Mouse (Mus musculus) intestine, postnatal 0 days (tissue): ENCODE results near the gene Serhl. TPM values are rescaled to one million over a fixed set of nuclear protein-coding genes. Genes with fewer than 3 reads are reported as not detected.

Experiments
- ATAC-seq: fragments of 200-750 bp; cut with Nextera tagmentation; 2 replicates; pipeline ENCODE4 v1.8.0; 2017; ENCODE audit warnings: mild to moderate bottlenecking, moderate TSS enrichment, moderate library complexity
- H3K27ac ChIP-seq: fragments of 300-500 bp; sonication (generic); 2 replicates; pipeline ENCODE4 v1.5.1; 2014; ENCODE audit warnings: mild to moderate bottlenecking, low read depth, low read length, moderate library complexity
- H3K27me3 ChIP-seq: fragments of 300-500 bp; sonication (generic); replicated peaks from 2 replicates; pipeline ENCODE4 v1.6.1; 2014; ENCODE audit warnings: low read length, mixed read lengths; ENCODE audit not compliant: control insufficient read depth, insufficient read depth
- H3K36me3 ChIP-seq: fragments of 300-500 bp; sonication (generic); 2 replicates; pipeline ENCODE4 v1.6.1; 2014; ENCODE audit warnings: mild to moderate bottlenecking, moderate library complexity; ENCODE audit not compliant: control insufficient read depth, insufficient read depth
- H3K4me1 ChIP-seq: fragments of 300-500 bp; sonication (generic); replicated peaks from 2 replicates; pipeline ENCODE4 v1.6.1; 2014; ENCODE audit warnings: antibody characterized with exemption, low read length, mixed read lengths; ENCODE audit not compliant: control insufficient read depth, insufficient read depth
- H3K4me2 ChIP-seq: fragments of 300-500 bp; sonication (generic); replicated peaks from 2 replicates; pipeline ENCODE4 v1.6.1; 2014; ENCODE audit warnings: low read depth, mild to moderate bottlenecking, moderate library complexity
- H3K4me3 ChIP-seq: fragments of 300-500 bp; sonication (generic); 2 replicates; pipeline ENCODE4 v1.5.1; 2014; ENCODE audit warnings: low read depth, low read length
- H3K9ac ChIP-seq: fragments of 300-500 bp; sonication (generic); 2 replicates; pipeline ENCODE4 v1.6.1; 2014; ENCODE audit warnings: mild to moderate bottlenecking, low read depth, low read length
- H3K9me3 ChIP-seq: fragments of 300-500 bp; sonication (generic); 2 replicates; pipeline ENCODE4 v1.6.1; 2016; ENCODE audit warnings: mixed run types; ENCODE audit not compliant: control insufficient read depth
- CTCF ChIP-seq: sonication (generic); IDR thresholded peaks from 2 replicates; pipeline ENCODE4 v1.5.1; 2016; ENCODE audit warnings: low read depth, mild to moderate bottlenecking, control low read depth, antibody characterized with exemption, moderate library complexity
- WGBS: fragments of 180-500 bp; shearing (Covaris S2); extraction: QIAGEN DNeasy Blood & Tissue Kit; methylation state at CpG from one replicate; pipeline ENCODE4 v1.1.7; 2014; 5-methylcytosine and 5-hydroxymethylcytosine counted together
- polyA plus RNA-seq: library from polyadenylated mRNA; unstranded; fragments of >200 nt; fragmentation: Nextera tagmentation; extraction: Ambion mirVana; gene quantifications from 2 replicates; pipeline ENCODE4 v1.2.1, GENCODE M21; 2015

Gene Serhl
- polyA plus RNA-seq, 1 experiment from 2014 or later, result 58.5 TPM

DNA sequence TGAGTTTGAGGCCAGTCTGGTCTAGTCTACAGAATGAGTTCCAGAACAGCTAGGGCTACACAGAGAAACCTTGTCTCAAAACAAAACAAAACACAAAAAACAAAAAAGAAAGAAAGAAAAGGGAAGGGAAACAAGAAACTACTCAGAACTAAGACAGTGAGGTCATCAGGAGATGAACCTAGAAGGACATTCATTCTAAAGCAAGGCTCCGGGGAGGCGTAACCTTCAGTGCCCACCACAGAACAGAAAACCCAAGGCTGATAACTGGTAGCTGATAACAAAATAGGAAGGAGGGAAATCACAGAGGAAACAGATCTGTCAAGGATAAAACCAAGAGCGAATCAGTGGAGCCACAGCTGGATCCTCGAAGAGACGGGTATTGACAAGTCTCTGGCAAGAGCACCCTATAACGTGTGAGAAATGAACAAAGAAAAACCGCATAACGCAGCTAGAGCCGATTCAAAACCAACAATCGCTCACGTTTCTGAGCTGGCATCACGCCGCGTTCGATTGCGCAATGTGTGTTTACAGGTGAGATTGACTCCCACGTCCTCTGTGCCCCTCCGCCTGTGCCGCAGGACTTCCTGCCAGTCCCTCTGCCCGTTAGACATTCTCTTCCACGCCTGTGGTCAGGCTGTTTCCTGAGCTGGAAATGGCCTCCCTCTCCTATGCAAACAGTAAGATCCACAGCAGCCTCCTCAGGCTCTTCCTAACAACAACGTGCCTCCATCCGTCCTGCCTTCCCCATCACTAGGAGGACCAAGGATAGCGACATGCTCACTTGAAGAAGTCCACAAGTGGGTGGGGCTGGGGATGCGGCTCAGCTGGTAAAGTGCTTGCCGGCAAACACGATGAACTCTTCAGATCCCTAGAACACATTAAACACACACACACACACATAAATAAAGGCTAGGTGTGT is 13.4 kb upstream of the Serhl start:
- no peaks in the 10 kb centered on the region for H3K4me1 ChIP-seq
- H3K9me3 ChIP-seq, result no peaks in the 10 kb centered on the region
- no peak overlapping the region for H3K9ac ChIP-seq
- ATAC-seq, result no peak
- no peak overlapping the region for H3K4me3 ChIP-seq
- H3K4me2 ChIP-seq, result peak overlapping the region; percentile 14; the same call in 1 of the 2 replicates
- H3K27ac ChIP-seq, result no peak overlapping the region
- H3K27me3 ChIP-seq, result no peaks in the 10 kb centered on the region
- 43% methylated on average over 27 of the region's 27 CpGs for WGBS
- TF ChIP-seq CTCF, result no peak
- H3K36me3 ChIP-seq, result no peaks in the 10 kb centered on the region

DNA sequence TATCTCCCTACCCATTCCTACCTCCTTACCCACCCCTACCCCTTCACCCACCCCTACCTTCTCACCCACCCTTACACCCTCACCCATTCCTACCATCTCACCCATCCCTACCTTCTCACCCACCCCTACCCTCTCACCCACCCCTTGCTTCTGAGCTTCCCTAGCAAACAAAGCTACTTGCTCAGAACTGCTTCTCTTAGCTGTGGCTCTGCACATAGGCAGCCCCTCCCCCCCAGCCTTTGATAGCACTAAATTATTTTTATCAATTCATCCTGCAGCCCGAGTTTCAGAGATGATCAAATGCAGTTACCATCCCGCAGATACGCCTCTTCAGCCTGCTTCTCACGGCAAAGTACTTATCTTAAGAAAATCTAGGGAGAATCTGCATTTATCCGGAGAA is 5.8 kb upstream of the Serhl start:
- Histone ChIP-seq H3K27me3 (no peaks in the 10 kb centered on the region), H3K4me2 (no peak overlapping the region)
- ATAC-seq, result no peak

DNA sequence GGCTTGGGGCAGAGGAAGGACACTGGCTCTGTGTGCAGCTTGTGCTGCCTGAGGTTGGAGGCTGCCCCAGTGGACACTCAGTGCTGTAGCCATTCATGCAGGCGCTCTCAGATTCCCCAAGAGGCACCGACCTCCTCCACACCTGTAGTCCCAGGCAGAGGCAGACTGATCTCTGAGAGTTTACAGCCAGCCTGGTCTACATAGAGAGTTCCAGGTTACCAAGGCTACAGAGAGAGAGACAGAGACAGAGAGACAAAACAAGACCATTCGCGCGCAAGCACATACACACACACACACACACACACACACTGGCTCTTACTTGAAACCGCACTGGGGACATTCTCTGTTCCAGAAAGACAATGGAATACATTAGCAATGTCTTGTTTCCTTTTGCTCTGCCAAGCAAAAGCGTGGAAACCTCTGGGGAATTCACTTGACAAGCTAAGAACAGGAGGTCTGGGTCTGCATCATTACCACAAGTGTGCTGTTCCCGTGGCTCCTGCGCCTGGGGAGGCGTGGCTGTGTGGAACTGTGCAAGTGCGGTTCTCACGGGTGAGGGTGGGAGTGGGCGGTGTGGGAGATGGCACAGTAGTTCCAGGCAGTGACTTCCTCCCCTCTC is 5.2 kb upstream of the Serhl start:
- H3K9me3 ChIP-seq, result no peaks in the 10 kb centered on the region
- no peaks in the 10 kb centered on the region for H3K27me3 ChIP-seq
- H3K4me2 ChIP-seq, result no peak overlapping the region
- H3K9ac ChIP-seq, result no peak overlapping the region
- no peak for ATAC-seq
- H3K4me1 ChIP-seq, result no peaks in the 10 kb centered on the region
- no peaks in the 10 kb centered on the region for H3K36me3 ChIP-seq
- 70% methylated on average over 13 of the region's 13 CpGs for WGBS
- no peak overlapping the region for H3K4me3 ChIP-seq
- TF ChIP-seq CTCF, result no peak
- H3K27ac ChIP-seq, result no peak overlapping the region

More for the DNA sequence above, 5.8 kb upstream of the Serhl start:
- Histone ChIP-seq H3K9ac (no peak overlapping the region), H3K4me3 (no peak overlapping the region), H3K4me1 (no peaks in the 10 kb centered on the region), H3K36me3 (no peaks in the 10 kb centered on the region), H3K27ac (no peak overlapping the region), H3K9me3 (no peaks in the 10 kb centered on the region)
- WGBS, result 62% methylated on average over 5 of the region's 5 CpGs
- no peak for TF ChIP-seq CTCF

DNA sequence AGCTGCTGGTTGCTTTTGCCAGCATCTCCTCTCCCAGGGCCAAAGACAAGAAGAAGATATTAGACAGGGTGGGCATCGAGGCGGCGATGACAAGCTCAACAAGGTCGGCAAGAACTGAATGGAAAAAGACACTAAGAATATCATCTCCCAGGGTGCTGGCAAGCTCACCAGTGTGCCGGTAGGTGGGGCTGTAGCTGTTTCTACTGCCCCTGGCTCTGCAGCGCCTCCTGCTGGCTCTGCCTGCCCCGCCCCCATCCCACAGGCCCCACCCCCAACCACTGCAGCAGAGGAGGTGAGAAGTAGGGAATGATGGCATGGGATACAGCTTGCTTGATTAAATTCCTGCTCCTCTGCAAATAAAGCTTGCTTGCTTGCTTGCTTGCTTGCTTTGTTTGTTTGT is 3.4 kb upstream of the Serhl start:
- Histone ChIP-seq H3K27ac (no peak overlapping the region), H3K27me3 (no peaks in the 10 kb centered on the region), H3K9ac (no peak overlapping the region), H3K9me3 (no peaks in the 10 kb centered on the region), H3K36me3 (no peaks in the 10 kb centered on the region), H3K4me3 (no peak overlapping the region), H3K4me2 (no peak overlapping the region), H3K4me1 (no peaks in the 10 kb centered on the region)
- 34% methylated on average over 7 of the region's 7 CpGs for WGBS
- no peak for ATAC-seq
- TF ChIP-seq CTCF, result peak; percentile 86

DNA sequence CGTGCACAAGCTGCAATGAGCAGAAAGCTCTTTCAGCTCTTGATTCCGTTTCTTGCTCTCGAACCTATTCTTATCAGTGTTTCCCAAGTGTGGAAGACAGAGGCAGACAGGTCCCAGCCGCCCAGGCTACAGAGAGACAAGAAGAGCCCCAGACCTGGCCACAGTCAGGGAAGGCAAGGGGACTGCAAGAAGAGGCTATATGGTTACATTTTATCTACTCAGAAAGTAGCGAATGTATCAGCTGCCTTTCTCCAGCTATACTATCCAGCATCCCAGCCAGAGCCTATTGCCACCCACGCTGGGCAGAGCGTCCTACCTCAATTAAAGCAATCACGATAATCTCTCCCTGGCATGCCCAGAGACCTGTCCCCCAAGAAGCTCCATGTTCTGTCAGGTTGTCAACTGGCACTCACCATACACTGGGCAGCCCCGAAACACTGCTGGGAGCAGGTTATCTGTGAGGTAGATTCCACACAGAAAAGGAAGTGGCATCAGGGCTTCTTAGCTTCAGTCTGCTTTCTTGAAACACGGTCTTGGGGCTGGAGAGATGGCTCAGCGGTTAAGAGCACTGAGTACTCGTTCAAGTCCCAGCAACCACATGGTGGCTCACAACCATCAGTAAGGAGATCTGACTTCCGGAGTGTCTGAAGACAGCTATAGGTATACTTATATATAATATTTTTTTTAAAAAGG is 2.5 kb upstream of the Serhl start:
- no peak for ATAC-seq
- no peak for TF ChIP-seq CTCF
- 86% methylated on average over 13 of the region's 13 CpGs for WGBS

More for the DNA sequence above, 2.5 kb upstream of the Serhl start:
- H3K36me3 ChIP-seq, result no peaks in the 10 kb centered on the region
- no peak overlapping the region for H3K4me2 ChIP-seq
- H3K9ac ChIP-seq, result no peak overlapping the region
- no peaks in the 10 kb centered on the region for H3K9me3 ChIP-seq
- no peak overlapping the region for H3K4me3 ChIP-seq
- no peaks in the 10 kb centered on the region for H3K27me3 ChIP-seq
- H3K4me1 ChIP-seq, result no peaks in the 10 kb centered on the region
- H3K27ac ChIP-seq, result no peak overlapping the region
